Mouse (Mus musculus): Measurements from ENCODE around the gene Esrra. TPM values are rescaled to one million over a fixed set of nuclear protein-coding genes. Genes with fewer than 3 reads are reported as not detected.
A peak's percentile ranks its signal among the peaks of the same experiment; 100 is the strongest.
"Not testable (repeated sequence)": the region's sequence is repeated elsewhere in the genome, so short reads cannot be mapped to it uniquely, and the experiment has no call there.

Gene Esrra
- polyA plus RNA-seq, 1 experiment from 2014 or later = 18.8 TPM

GRCm38 (mm10) chr19:6907811-6908540, 13.6 kb downstream of the Esrra start:
- WGBS = 90% methylated on average over 7 of the region's 7 CpGs
- Histone ChIP-seq H3K4me1 (replicated peaks; ENCODE audit: control insufficient read depth, insufficient read depth, low read length) (peaks cover 24% of the 10 kb centered on the region), H3K36me3 (ENCODE audit: control insufficient read depth, insufficient read depth) (peaks cover 9% of the 10 kb centered on the region; the same call in 1 of the 2 replicates), H3K9ac (replicated peaks; ENCODE audit: low read depth, low read length) (no peak overlapping the region; the same call in 1 of the 2 replicates), H3K27me3 (replicated peaks; ENCODE audit: control insufficient read depth, insufficient read depth, low read length) (no peaks in the 10 kb centered on the region), H3K4me3 (replicated peaks; ENCODE audit: low read length) (peak overlapping the region; percentile 76), H3K27ac (ENCODE audit: low read length) (no peak overlapping the region), H3K4me2 (ENCODE audit: low read length) (peak overlapping the region; percentile 62; the same call in 1 of the 2 replicates), H3K9me3 (ENCODE audit: control insufficient read depth, low read length) (no peaks in the 10 kb centered on the region)
- ATAC-seq = no peak

- Histone ChIP-seq H3K4me1 (replicated peaks; ENCODE audit: control insufficient read depth, insufficient read depth, low read length) (peaks cover 24% of the 10 kb centered on the region), H3K9ac (replicated peaks; ENCODE audit: low read depth, low read length) (no peak overlapping the region), H3K9me3 (ENCODE audit: control insufficient read depth, low read length) (no peaks in the 10 kb centered on the region), H3K4me2 (ENCODE audit: low read length) (no peak overlapping the region), H3K27me3 (replicated peaks; ENCODE audit: control insufficient read depth, insufficient read depth, low read length) (no peaks in the 10 kb centered on the region), H3K27ac (ENCODE audit: low read length) (no peak overlapping the region), H3K36me3 (ENCODE audit: control insufficient read depth, insufficient read depth) (0 out of 2 replicates have a peak, but pooled peaks cover 2% of the 10 kb centered on the region), H3K4me3 (replicated peaks; ENCODE audit: low read length) (no peak overlapping the region)
- WGBS = 88% methylated on average over 8 of the region's 8 CpGs
- no peak for ATAC-seq
Measured at GRCm38 (mm10) chr19:6907094-6907493, 14.5 kb downstream of the Esrra start.

GRCm38 (mm10) chr19:6906199-6906598, 15.4 kb downstream of the Esrra start:
- no peak for ATAC-seq
- H3K9ac ChIP-seq (replicated peaks; ENCODE audit: low read depth, low read length) = no peak overlapping the region
- 96% methylated on average over 3 of the region's 3 CpGs for WGBS

GRCm38 (mm10) chr19:6905498-6906159, 16.0 kb downstream of the Esrra start:
- Histone ChIP-seq H3K4me3 (replicated peaks; ENCODE audit: low read length) (no peak overlapping the region), H3K9me3 (ENCODE audit: control insufficient read depth, low read length) (no peaks in the 10 kb centered on the region), H3K9ac (replicated peaks; ENCODE audit: low read depth, low read length) (no peak overlapping the region), H3K36me3 (ENCODE audit: control insufficient read depth, insufficient read depth) (no peaks in the 10 kb centered on the region), H3K4me2 (ENCODE audit: low read length) (no peak overlapping the region), H3K27ac (ENCODE audit: low read length) (no peak overlapping the region), H3K27me3 (replicated peaks; ENCODE audit: control insufficient read depth, insufficient read depth, low read length) (no peaks in the 10 kb centered on the region), H3K4me1 (replicated peaks; ENCODE audit: control insufficient read depth, insufficient read depth, low read length) (peaks cover 20% of the 10 kb centered on the region)
- no peak for ATAC-seq
- 93% methylated on average over 11 of the region's 11 CpGs for WGBS

More at GRCm38 (mm10) chr19:6906199-6906598, 15.4 kb downstream of the Esrra start:
- Histone ChIP-seq H3K27ac (ENCODE audit: low read length) (no peak overlapping the region), H3K36me3 (ENCODE audit: control insufficient read depth, insufficient read depth) (no peaks in the 10 kb centered on the region), H3K9me3 (ENCODE audit: control insufficient read depth, low read length) (no peaks in the 10 kb centered on the region), H3K4me2 (ENCODE audit: low read length) (no peak overlapping the region), H3K4me1 (replicated peaks; ENCODE audit: control insufficient read depth, insufficient read depth, low read length) (peaks cover 24% of the 10 kb centered on the region), H3K27me3 (replicated peaks; ENCODE audit: control insufficient read depth, insufficient read depth, low read length) (no peaks in the 10 kb centered on the region), H3K4me3 (replicated peaks; ENCODE audit: low read length) (no peak overlapping the region)

GRCm38 (mm10) chr19:6904846-6905245, 16.8 kb downstream of the Esrra start:
- H3K4me2 ChIP-seq (ENCODE audit: low read length) = no peak overlapping the region
- no peak overlapping the region for H3K9ac ChIP-seq (replicated peaks; ENCODE audit: low read depth, low read length)
- ATAC-seq = no peak
- WGBS = 80% methylated on average over 2 of the region's 2 CpGs
- H3K4me1 ChIP-seq (replicated peaks; ENCODE audit: control insufficient read depth, insufficient read depth, low read length) = peaks cover 18% of the 10 kb centered on the region
- no peak overlapping the region for H3K4me3 ChIP-seq (replicated peaks; ENCODE audit: low read length)
- H3K27ac ChIP-seq (ENCODE audit: low read length) = no peak overlapping the region
- H3K27me3 ChIP-seq (replicated peaks; ENCODE audit: control insufficient read depth, insufficient read depth, low read length) = no peaks in the 10 kb centered on the region
- H3K36me3 ChIP-seq (ENCODE audit: control insufficient read depth, insufficient read depth) = no peaks in the 10 kb centered on the region
- H3K9me3 ChIP-seq (ENCODE audit: control insufficient read depth, low read length) = no peaks in the 10 kb centered on the region

GRCm38 (mm10) chr19:6903031-6903430, 18.6 kb downstream of the Esrra start:
- H3K4me3 ChIP-seq (replicated peaks; ENCODE audit: low read length) = no peak overlapping the region
- WGBS = 91% methylated on average over 1 of the region's 1 CpGs
- no peak overlapping the region for H3K27ac ChIP-seq (ENCODE audit: low read length)
- H3K27me3 ChIP-seq (replicated peaks; ENCODE audit: control insufficient read depth, insufficient read depth, low read length) = no peaks in the 10 kb centered on the region
- no peaks in the 10 kb centered on the region for H3K9me3 ChIP-seq (ENCODE audit: control insufficient read depth, low read length)
- H3K36me3 ChIP-seq (ENCODE audit: control insufficient read depth, insufficient read depth) = no peaks in the 10 kb centered on the region
- H3K4me2 ChIP-seq (ENCODE audit: low read length) = no peak overlapping the region
- peaks cover 6% of the 10 kb centered on the region for H3K4me1 ChIP-seq (replicated peaks; ENCODE audit: control insufficient read depth, insufficient read depth, low read length)
- ATAC-seq = no peak
- no peak overlapping the region for H3K9ac ChIP-seq (replicated peaks; ENCODE audit: low read depth, low read length)

- H3K9me3 ChIP-seq (ENCODE audit: control insufficient read depth, low read length) = no peaks in the 10 kb centered on the region
- no peaks in the 10 kb centered on the region for H3K27me3 ChIP-seq (replicated peaks; ENCODE audit: control insufficient read depth, insufficient read depth, low read length)
- no peak for ATAC-seq
- no peak overlapping the region for H3K4me2 ChIP-seq (ENCODE audit: low read length)
- H3K4me1 ChIP-seq (replicated peaks; ENCODE audit: control insufficient read depth, insufficient read depth, low read length) = no peaks in the 10 kb centered on the region
- no peak overlapping the region for H3K27ac ChIP-seq (ENCODE audit: low read length)
- no peaks in the 10 kb centered on the region for H3K36me3 ChIP-seq (ENCODE audit: control insufficient read depth, insufficient read depth)
- WGBS = 83% methylated on average over 4 of the region's 4 CpGs
- no peak overlapping the region for H3K4me3 ChIP-seq (replicated peaks; ENCODE audit: low read length)
- H3K9ac ChIP-seq (replicated peaks; ENCODE audit: low read depth, low read length) = no peak overlapping the region
Measured at GRCm38 (mm10) chr19:6899641-6900040, 22.0 kb downstream of the Esrra start.

- H3K27me3 ChIP-seq (replicated peaks; ENCODE audit: control insufficient read depth, insufficient read depth, low read length); H3K36me3 ChIP-seq (ENCODE audit: control insufficient read depth, insufficient read depth); H3K9me3 ChIP-seq (ENCODE audit: control insufficient read depth, low read length); H3K4me2 ChIP-seq (ENCODE audit: low read length); H3K4me3 ChIP-seq (replicated peaks; ENCODE audit: low read length); H3K9ac ChIP-seq (replicated peaks; ENCODE audit: low read depth, low read length); ATAC-seq; H3K27ac ChIP-seq (ENCODE audit: low read length); H3K4me1 ChIP-seq (replicated peaks; ENCODE audit: control insufficient read depth, insufficient read depth, low read length): not testable (repeated sequence)
- 89% methylated on average over 18 of the region's 18 CpGs for WGBS
Measured at GRCm38 (mm10) chr19:6895608-6896305, 25.9 kb downstream of the Esrra start.

GRCm38 (mm10) chr19:6893731-6894451, 27.7 kb downstream of the Esrra start:
- Histone ChIP-seq H3K27ac (ENCODE audit: low read length) (no peak overlapping the region), H3K27me3 (replicated peaks; ENCODE audit: control insufficient read depth, insufficient read depth, low read length) (0 out of 2 replicates have a peak, but pooled peaks cover 2% of the 10 kb centered on the region), H3K4me1 (replicated peaks; ENCODE audit: control insufficient read depth, insufficient read depth, low read length) (no peaks in the 10 kb centered on the region), H3K9ac (replicated peaks; ENCODE audit: low read depth, low read length) (no peak overlapping the region), H3K4me2 (ENCODE audit: low read length) (no peak overlapping the region), H3K9me3 (ENCODE audit: control insufficient read depth, low read length) (no peaks in the 10 kb centered on the region), H3K36me3 (ENCODE audit: control insufficient read depth, insufficient read depth) (no peaks in the 10 kb centered on the region), H3K4me3 (replicated peaks; ENCODE audit: low read length) (no peak overlapping the region)
- 91% methylated on average over 14 of the region's 14 CpGs for whole genome bisulfite sequencing
- no peak for ATAC-seq

All from forebrain, embryonic 16.5 days (tissue).